Mouse (Mus musculus) MEL (cell line): ENCODE measurements around the gene Ctsh. TPM values are rescaled to one million over a fixed set of nuclear protein-coding genes. Genes with fewer than 3 reads are reported as not detected.

ENCODE experiments used
- DNase-seq: peaks from one replicate; pipeline ENCODE4 v3.0.0; 2011; ENCODE audit warnings: low read depth, low spot score
- H3K27ac ChIP-seq: 2 replicates; pipeline ENCODE4 v1.5.1; 2012; ENCODE audit warnings: low read depth, mild to moderate bottlenecking, control low read depth, low read length, moderate library complexity; ENCODE audit not compliant: control insufficient read depth
- H3K27me3 ChIP-seq, 2 experiments: fragments of 150-350 bp in 1 of 2; sonication (generic) in 1 of 2; 2 replicates each; pipeline ENCODE4 v1.6.1; 2012; ENCODE audit warnings: low read length in 2 of 2, mild to moderate bottlenecking in 2 of 2, improper control_type of control experiment in 1 of 2, moderate library complexity in 1 of 2; ENCODE audit not compliant: insufficient read depth in 2 of 2, control insufficient read depth in 1 of 2
- H3K36me3 ChIP-seq, 2 experiments: 2 replicates each; pipeline ENCODE4 v1.6.1; 2012 to 2014; ENCODE audit warnings: low read length in 2 of 2, improper control_type of control experiment in 1 of 2, inconsistent platforms in 1 of 2, mild to moderate bottlenecking in 1 of 2; ENCODE audit not compliant: insufficient read depth in 2 of 2, control insufficient read depth in 1 of 2
- H3K4me1 ChIP-seq, 2 experiments: fragments of 150-350 bp in 1 of 2; sonication (generic) in 1 of 2; 2 replicates each; pipeline ENCODE4 v1.6.1; 2012; ENCODE audit warnings: low read length in 2 of 2, improper control_type of control experiment in 1 of 2, mild to moderate bottlenecking in 1 of 2; ENCODE audit not compliant: insufficient read depth in 2 of 2, control insufficient read depth in 1 of 2
- H3K4me3 ChIP-seq, 2 experiments: fragments of 150-350 bp in 1 of 2; sonication (generic) in 1 of 2; 2 replicates each; pipeline ENCODE4 v1.5.1; 2012; ENCODE audit warnings: low read depth in 2 of 2, low read length in 2 of 2, mild to moderate bottlenecking in 2 of 2, moderate library complexity in 2 of 2, control low read depth in 1 of 2, improper control_type of control experiment in 1 of 2; ENCODE audit not compliant: control insufficient read depth in 1 of 2, insufficient read depth in 1 of 2
- H3K79me2 ChIP-seq: 2 replicates; pipeline ENCODE4 v1.6.1; 2012; ENCODE audit warnings: mild to moderate bottlenecking, low read length, moderate library complexity; ENCODE audit not compliant: control insufficient read depth, poor library complexity, insufficient read depth
- H3K9ac ChIP-seq: 2 replicates; pipeline ENCODE4 v1.6.1; 2012; ENCODE audit warnings: low read depth, mild to moderate bottlenecking, control low read depth, low read length, moderate library complexity; ENCODE audit not compliant: control insufficient read depth, poor library complexity, severe bottlenecking
- H3K9me3 ChIP-seq: fragments of 150-350 bp; sonication (generic); replicated peaks from 2 replicates; pipeline ENCODE4 v1.6.1; 2012; ENCODE audit warnings: mild to moderate bottlenecking, low read length, improper control_type of control experiment, moderate library complexity; ENCODE audit not compliant: insufficient read depth
- CHD1 ChIP-seq: IDR thresholded peaks from 2 replicates; pipeline ENCODE4 v1.6.1; 2012; ENCODE audit warnings: low read depth, mild to moderate bottlenecking, inconsistent platforms, low read length, improper control_type of control experiment
- ELF1 ChIP-seq: IDR thresholded peaks from 2 replicates; pipeline ENCODE4 v1.6.1; 2014; ENCODE audit warnings: low read depth, mild to moderate bottlenecking, inconsistent platforms, low read length, improper control_type of control experiment, moderate library complexity
- MAX ChIP-seq: IDR thresholded peaks from 2 replicates; pipeline ENCODE4 v1.6.1; 2011; ENCODE audit warnings: low read length, improper control_type of control experiment
- MAZ ChIP-seq: IDR thresholded peaks from 2 replicates; pipeline ENCODE4 v1.6.1; 2012; ENCODE audit warnings: low read depth, mild to moderate bottlenecking, inconsistent platforms, low read length, improper control_type of control experiment
- MEF2A ChIP-seq: IDR thresholded peaks from 2 replicates; pipeline ENCODE4 v1.6.1; 2014; ENCODE audit warnings: low read depth, mild to moderate bottlenecking, inconsistent platforms, low read length, improper control_type of control experiment; ENCODE audit not compliant: poor library complexity, insufficient replicate concordance, severe bottlenecking; ENCODE audit errors: extremely low read depth
- MYB ChIP-seq: IDR thresholded peaks from 2 replicates; pipeline ENCODE4 v1.6.1; 2011; ENCODE audit warnings: mild to moderate bottlenecking, low read depth, low read length, improper control_type of control experiment
- MYC ChIP-seq: IDR thresholded peaks from 2 replicates; pipeline ENCODE4 v1.6.1; 2011; ENCODE audit warnings: low read depth, mild to moderate bottlenecking, low read length, improper control_type of control experiment, moderate library complexity
- NRF1 ChIP-seq: IDR thresholded peaks from 2 replicates; pipeline ENCODE4 v1.6.1; 2014; ENCODE audit warnings: low read depth, mild to moderate bottlenecking, inconsistent platforms, low read length, improper control_type of control experiment, moderate library complexity; ENCODE audit not compliant: poor library complexity, insufficient read depth, severe bottlenecking
- RAD21 ChIP-seq: IDR thresholded peaks from 2 replicates; pipeline ENCODE4 v1.6.1; 2011; ENCODE audit warnings: mild to moderate bottlenecking, low read depth, low read length, improper control_type of control experiment
- RCOR1 ChIP-seq: IDR thresholded peaks from 2 replicates; pipeline ENCODE4 v1.6.1; 2012; ENCODE audit warnings: low read depth, mild to moderate bottlenecking, inconsistent platforms, low read length, improper control_type of control experiment
- SMC3 ChIP-seq: IDR thresholded peaks from 2 replicates; pipeline ENCODE4 v1.6.1; 2011; ENCODE audit warnings: low read depth, low read length, improper control_type of control experiment
- TBP ChIP-seq: IDR thresholded peaks from 2 replicates; pipeline ENCODE4 v1.8.0; 2011; ENCODE audit warnings: low read depth, low read length, improper control_type of control experiment
- USF1 ChIP-seq: IDR thresholded peaks from 2 replicates; pipeline ENCODE4 v1.6.1; 2014; ENCODE audit warnings: low read depth, mild to moderate bottlenecking, inconsistent platforms, low read length, improper control_type of control experiment, moderate library complexity
- ZC3H11A ChIP-seq: IDR thresholded peaks from 2 replicates; pipeline ENCODE4 v1.6.1; 2012; ENCODE audit warnings: low read depth, mild to moderate bottlenecking, inconsistent platforms, low read length, improper control_type of control experiment
- ZKSCAN1 ChIP-seq: IDR thresholded peaks from 2 replicates; pipeline ENCODE4 v1.6.1; 2012; ENCODE audit warnings: low read depth, mild to moderate bottlenecking, inconsistent platforms, low read length, improper control_type of control experiment, moderate library complexity
- ZMIZ1 ChIP-seq: IDR thresholded peaks from 2 replicates; pipeline ENCODE4 v1.6.1; 2012; ENCODE audit warnings: low read depth, mild to moderate bottlenecking, inconsistent platforms, low read length, improper control_type of control experiment, moderate library complexity
- ZNF384 ChIP-seq: IDR thresholded peaks from 2 replicates; pipeline ENCODE4 v1.6.1; 2012; ENCODE audit warnings: low read depth, mild to moderate bottlenecking, inconsistent platforms, low read length, improper control_type of control experiment
- polyA plus RNA-seq, 2 experiments: library from polyadenylated mRNA; stranded (reverse) in 1 of 2; unstranded in 1 of 2; fragments of >175 nt in 1 of 2; fragments of >200 nt in 1 of 2; gene quantifications; 2 replicates each; pipeline versions ENCODE4 v1.2.1 to v1.2.4; 2012; ENCODE audit warnings: low replicate concordance in 2 of 2, low read depth in 1 of 2; ENCODE audit not compliant: insufficient read length in 2 of 2, insufficient read depth in 1 of 2, missing spikeins in 1 of 2
- total RNA-seq: library from RNA; depleted of rRNA; stranded (reverse); fragments of 300-350 nt; gene quantifications from 2 replicates; pipeline ENCODE4 v1.2.3, GENCODE M21; 2012

The Ctsh gene
- total and polyA plus RNA-seq, 3 experiments = not detected

DNA sequence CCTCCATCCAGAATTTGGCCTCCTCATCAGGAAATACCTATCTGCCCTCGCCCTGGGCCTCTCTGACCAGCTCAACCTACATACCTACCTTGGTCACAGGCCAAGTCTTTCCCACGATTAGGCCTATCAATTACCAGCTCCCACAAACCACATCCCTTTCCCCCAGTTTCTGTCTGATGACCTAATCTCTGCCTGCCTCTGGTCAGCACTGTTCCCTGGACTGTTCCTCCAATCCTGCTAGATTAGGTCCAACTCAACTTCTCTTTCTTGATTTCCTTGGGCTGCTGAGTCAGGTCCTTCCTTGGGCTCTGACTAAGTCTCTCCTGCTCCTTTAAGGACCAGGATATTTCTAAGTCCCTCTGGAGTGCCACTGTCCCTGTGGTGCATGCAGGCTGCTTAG is 13.4 kb downstream of the Ctsh start:
- no peak for TF ChIP-seq SMC3
- no peak for TF ChIP-seq MYB
- TF ChIP-seq MAX = no peak
- no peak for TF ChIP-seq ZKSCAN1
- TF ChIP-seq MAZ = no peak
- no peak for TF ChIP-seq USF1
- no peak for DNase-seq
- no peaks in the 10 kb centered on the region for H3K79me2 ChIP-seq
- no peak overlapping the region for H3K27ac ChIP-seq
- H3K27me3 ChIP-seq = no peaks in the 10 kb centered on the region
- no peaks in the 10 kb centered on the region for H3K36me3 ChIP-seq
- no peaks in the 10 kb centered on the region for H3K9me3 ChIP-seq
- no peak overlapping the region for H3K9ac ChIP-seq
- no peaks in the 10 kb centered on the region for H3K4me1 ChIP-seq
- no peak overlapping the region for H3K4me3 ChIP-seq

- Histone ChIP-seq H3K27ac (no peak overlapping the region), H3K79me2 (no peaks in the 10 kb centered on the region), H3K4me1 (no peaks in the 10 kb centered on the region; a peak in 1 of 4 replicates), H3K36me3 (no peaks in the 10 kb centered on the region), H3K9ac (no peak overlapping the region), H3K27me3 (no peaks in the 10 kb centered on the region), H3K4me3 (no peak overlapping the region), H3K9me3 (no peaks in the 10 kb centered on the region)
- TF ChIP-seq ELF1 = no peak
- no peak for TF ChIP-seq ZNF384
- DNase-seq = no peak
These were observed 14.8 kb downstream of the Ctsh start for GRCm38 (mm10) chr9:90068786-90069185.

DNA sequence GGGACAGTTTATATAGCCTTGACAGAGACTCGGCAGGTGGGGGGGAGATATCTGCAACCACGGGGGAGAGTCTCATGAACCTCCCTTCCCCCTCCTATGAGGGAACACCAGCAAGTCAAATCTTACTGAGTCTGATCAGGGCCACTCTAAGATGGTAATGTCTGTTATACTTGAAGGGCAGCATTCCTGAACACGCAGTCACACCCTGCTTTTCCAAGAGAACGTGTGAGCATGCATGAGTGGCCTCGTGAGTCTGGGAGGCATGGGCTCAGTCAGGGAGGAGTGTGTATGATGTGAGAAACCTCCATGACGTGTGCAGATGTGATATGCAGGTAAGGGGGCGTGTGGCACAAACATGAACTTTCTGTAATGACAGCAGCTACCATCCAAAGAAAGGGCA is 15.5 kb downstream of the Ctsh start:
- no peak overlapping the region for H3K27ac ChIP-seq
- H3K4me3 ChIP-seq = no peak overlapping the region
- H3K4me1 ChIP-seq = no peaks in the 10 kb centered on the region; a peak in 1 of 4 replicates
- H3K79me2 ChIP-seq = no peaks in the 10 kb centered on the region
- no peak overlapping the region for H3K9ac ChIP-seq
- TF ChIP-seq MYC = no peak
- TF ChIP-seq MYB = no peak
- TF ChIP-seq RCOR1 = no peak
- TF ChIP-seq RAD21 = no peak
- no peak for TF ChIP-seq MAZ
- no peak for TF ChIP-seq TBP
- TF ChIP-seq NRF1 = no peak
- TF ChIP-seq ZC3H11A = no peak
- no peak for TF ChIP-seq MEF2A
- TF ChIP-seq CHD1 = no peak
- TF ChIP-seq ZMIZ1 = no peak
- no peak for TF ChIP-seq USF1
- no peak for DNase-seq
- no peaks in the 10 kb centered on the region for H3K36me3 ChIP-seq
- no peaks in the 10 kb centered on the region for H3K27me3 ChIP-seq
- H3K9me3 ChIP-seq = no peaks in the 10 kb centered on the region
